Mouse (Mus musculus) cerebellum, adult 9-11 months (tissue): ENCODE data around the gene Itgb4.

Experiments used
- DNase-seq: peaks from one replicate; pipeline ENCODE4 v3.0.0; 2022

The Itgb4 gene

DNA sequence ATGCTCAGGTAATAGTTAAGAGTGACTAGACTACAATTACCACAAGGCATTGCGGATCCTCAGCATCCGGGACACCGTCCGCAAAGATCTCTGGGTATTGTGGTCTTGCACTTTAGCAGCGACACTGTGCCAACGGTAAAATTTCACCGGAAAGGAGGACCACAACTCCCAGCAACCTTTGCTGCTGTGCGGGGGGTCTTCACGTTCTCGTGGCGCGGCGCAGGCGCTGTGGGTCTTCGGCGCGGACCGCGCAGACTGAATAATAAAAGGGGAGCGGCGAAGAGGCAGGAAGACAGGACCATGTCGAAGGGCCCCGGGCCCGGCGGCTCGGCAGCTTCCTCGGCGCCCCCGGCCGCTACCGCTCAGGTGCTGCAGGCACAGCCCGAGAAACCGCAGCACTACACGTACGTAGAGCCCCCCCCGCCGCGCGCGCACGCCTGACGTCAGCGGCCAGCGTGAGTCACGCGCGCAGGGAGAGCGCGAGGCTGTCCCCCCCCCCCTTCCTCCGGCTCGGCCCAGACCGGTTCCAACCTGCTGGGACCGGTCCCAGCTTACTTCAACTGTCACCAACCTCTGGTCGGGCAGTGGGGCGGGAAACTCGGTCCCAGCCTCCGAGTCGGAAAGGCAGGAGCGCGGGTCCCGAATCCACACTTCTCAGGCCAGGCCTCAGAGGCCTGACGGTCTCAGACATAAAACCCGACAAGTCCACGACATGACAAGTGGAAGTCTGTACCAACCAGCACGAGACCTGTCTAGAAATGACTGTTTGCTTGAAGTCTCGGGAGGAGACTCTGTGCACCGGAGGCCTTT, 55.8 kb downstream of the Itgb4 start, which contains the start of gene Unk:
TSS of gene Unk (plus strand) at position 235 of the 810 bp plus-strand sequence.
- peak; percentile 99 for DNase-seq

GRCm38 (mm10) chr11:116030898-116031845, 56.7 kb downstream of the Itgb4 start:
- peak; percentile 78 for DNase-seq

- DNase-seq, result no peak
These were observed 60.1 kb downstream of the Itgb4 start for GRCm38 (mm10) chr11:116034584-116034983.

- no peak for DNase-seq
These were observed 62.2 kb downstream of the Itgb4 start for GRCm38 (mm10) chr11:116036671-116037070.

DNA sequence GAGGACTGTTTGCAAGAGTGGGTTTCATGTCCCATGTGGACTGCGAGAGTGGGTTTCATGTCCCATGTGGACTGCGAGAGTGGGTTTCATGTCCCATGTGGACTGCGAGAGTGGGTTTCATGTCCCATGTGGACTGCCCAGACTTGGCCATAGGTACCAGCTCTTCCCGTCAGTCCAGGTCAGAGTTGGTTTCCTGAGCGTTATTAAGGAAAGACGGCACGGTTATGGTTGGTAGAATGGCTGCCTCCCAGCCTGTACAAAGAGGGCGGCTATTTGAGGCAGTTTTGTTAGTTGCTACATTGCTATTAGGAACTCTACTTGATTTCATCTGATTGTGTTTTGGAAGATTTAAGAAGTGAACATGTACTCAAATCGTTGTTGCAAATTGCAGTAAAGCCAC, 63.3 kb downstream of the Itgb4 start:
- no peak for DNase-seq

- DNase-seq, result no peak
These were observed 66.1 kb downstream of the Itgb4 start for GRCm38 (mm10) chr11:116040593-116040992.

- no peak for DNase-seq
These were observed 67.3 kb downstream of the Itgb4 start for GRCm38 (mm10) chr11:116041833-116042232.

- no peak for DNase-seq
These were observed 68.0 kb downstream of the Itgb4 start for GRCm38 (mm10) chr11:116042372-116043138.

- no peak for DNase-seq
These were observed 68.8 kb downstream of the Itgb4 start for GRCm38 (mm10) chr11:116043286-116043685.

DNA sequence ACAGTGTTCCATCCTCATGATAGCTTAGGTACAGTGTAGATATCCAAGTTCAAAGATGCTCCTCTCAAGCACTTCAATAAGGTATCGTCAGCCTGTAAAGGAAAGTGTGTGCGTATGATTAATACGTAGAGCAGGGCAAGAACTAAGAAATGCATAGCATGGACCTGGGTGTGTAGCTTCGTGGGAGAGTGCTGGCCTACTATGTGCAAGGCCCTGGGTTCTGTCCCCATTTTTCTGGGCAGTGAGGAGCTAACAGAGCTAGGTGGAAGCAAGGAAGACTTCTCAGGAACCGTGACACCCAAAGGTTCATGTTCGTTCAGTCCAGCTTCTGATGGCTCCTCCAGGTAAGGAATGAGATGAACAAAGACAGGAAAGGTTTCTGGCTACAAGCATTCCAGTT, 70.7 kb downstream of the Itgb4 start:
- DNase-seq, result no peak

- DNase-seq, result no peak
These were observed 75.1 kb downstream of the Itgb4 start for GRCm38 (mm10) chr11:116049610-116050009.

DNA sequence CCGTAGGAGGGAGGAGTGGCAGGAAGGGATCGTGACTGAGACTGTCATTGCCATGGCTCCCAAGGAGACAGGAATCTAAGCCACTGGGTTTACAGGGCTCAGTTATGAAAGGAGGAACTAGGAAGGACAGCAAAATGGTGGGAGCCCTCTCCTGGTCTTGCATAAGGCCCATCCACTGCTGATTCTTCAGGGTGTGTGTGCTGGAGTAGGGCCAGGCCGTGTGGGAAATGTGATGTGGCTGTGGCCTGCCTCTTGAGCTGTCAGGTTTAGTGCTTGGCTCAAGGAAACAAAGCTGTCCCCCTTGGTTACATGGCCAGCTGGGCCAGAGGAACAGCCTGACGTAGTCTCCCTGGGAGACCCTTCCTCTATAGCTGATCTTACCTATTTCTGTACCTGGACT, 75.7 kb downstream of the Itgb4 start:
- no peak for DNase-seq

- DNase-seq, result no peak
These were observed 79.2 kb downstream of the Itgb4 start for GRCm38 (mm10) chr11:116053510-116054229.

GRCm38 (mm10) chr11:116055873-116056272, 81.4 kb downstream of the Itgb4 start:
- no peak for DNase-seq

GRCm38 (mm10) chr11:116057237-116057881, 82.8 kb downstream of the Itgb4 start:
- peak; percentile 52 for DNase-seq
